Mouse (Mus musculus): ENCODE results near the gene Rnd3.

Gene Rnd3

GRCm38 (mm10) chr2:51148975-51149374 lies at the start of gene Rnd3:
Rnd3 (minus strand) TSS chr2:51149111.
- DNase-seq (ENCODE audit: low spot score), result peak; percentile 94

DNA sequence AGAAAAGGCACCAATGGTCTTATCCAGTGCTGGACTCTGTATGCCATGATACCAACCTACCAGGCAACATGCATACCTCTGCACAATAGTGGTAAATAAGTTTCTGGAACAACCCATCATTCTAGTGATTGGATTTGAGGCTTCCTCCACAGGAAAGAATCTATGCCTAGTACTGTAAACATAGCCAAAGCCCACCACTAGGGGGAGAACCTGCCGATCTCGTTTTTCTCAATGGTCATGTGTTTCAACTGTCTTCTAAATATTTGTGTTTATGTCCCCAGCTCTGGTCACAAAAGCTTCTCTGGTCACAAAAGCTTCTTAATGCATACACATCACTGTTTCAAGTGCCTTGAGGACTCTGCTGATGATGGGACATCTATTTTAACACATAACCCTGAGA lies 43.4 kb upstream of the Rnd3 start:
- DNase-seq (ENCODE audit: low spot score), result no peak

DNA sequence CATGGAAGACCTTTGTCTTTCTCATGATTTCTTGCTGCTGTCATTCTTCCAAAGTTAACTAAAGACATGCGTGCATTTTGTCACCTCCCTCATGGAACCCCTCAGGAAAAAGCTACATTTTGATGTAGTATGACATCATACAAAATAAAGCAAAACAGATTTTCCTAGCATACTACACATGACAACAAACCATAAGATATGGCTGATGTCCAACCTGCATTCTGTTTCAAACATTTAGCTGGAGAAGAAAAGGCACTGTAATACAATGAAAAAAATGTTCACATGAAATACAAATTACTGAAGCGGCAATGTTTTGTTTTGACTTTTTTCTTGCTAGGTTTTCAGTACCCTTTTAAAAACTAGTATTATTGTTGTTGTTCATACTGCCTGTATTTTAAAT lies 36.9 kb upstream of the Rnd3 start:
- DNase-seq (ENCODE audit: low spot score), result no peak

DNA sequence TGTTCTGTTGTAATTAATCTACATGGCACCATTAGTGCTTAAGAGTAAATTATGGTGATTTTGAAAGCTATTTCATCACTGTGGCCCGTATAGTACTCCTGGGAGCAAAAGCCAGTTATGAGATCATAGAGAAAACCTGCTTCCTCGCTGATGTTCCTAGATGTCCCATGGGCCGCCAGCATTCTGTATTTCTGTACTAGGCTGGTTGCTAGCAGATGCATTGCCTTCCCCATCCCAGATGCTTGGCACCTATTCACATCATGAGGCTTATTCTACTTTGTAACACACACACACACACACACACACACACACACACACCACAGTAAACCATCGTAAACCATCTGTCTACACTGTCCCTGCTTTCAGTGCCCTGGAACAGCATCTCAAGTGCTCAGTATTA lies 34.1 kb upstream of the Rnd3 start:
- no peak for DNase-seq (ENCODE audit: low spot score)

GRCm38 (mm10) chr2:51181376-51181775 lies 32.5 kb upstream of the Rnd3 start:
- no peak for DNase-seq (ENCODE audit: low spot score)

- no peak for DNase-seq (ENCODE audit: low spot score)
Observed at GRCm38 (mm10) chr2:51179096-51179495, 30.2 kb upstream of the Rnd3 start.

GRCm38 (mm10) chr2:51177615-51178014 lies 28.7 kb upstream of the Rnd3 start:
- DNase-seq (ENCODE audit: low spot score), result no peak

GRCm38 (mm10) chr2:51175276-51175675 lies 26.4 kb upstream of the Rnd3 start:
- no peak for DNase-seq (ENCODE audit: low spot score)

DNA sequence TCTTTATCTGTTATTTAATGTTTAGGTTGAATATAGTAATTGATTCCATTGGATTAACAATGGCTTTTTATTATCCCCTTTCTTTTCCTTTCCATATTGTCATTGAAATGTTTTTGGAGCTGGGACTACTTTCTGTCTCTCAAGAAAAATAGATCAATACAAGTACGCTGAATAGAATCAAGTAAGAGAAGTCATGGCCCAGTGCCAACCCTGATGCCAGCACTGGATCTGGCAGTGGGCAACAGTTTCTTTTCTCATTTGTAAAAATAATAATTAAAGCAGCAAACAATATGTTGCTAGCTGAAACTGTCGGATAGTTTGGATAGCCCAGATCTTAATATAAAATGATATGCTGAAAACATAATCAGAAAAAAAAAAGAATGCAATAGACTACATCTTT lies 12.2 kb upstream of the Rnd3 start:
- no peak for DNase-seq (ENCODE audit: low spot score)

DNA sequence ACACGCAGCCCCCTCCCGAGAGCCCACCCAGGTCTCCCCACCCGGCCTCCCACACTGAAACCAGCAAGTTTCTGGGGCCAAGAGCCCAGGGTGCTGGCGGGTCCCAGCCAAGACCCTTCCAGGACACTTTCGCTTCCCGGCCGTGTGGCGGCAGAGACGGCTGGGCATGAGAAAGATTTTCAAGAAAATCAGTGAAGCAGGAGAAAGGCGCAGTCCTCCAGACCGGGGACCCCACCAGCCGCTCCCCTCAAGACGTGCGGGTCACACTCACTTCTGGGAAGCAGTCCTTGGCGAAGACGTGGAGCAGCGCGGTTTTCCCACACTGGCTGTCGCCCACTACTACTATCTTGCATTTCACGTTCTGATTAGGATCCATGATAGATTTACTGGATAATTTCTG lies 457 bp downstream of the Rnd3 start:
- no peak for DNase-seq (ENCODE audit: low spot score)

DNA sequence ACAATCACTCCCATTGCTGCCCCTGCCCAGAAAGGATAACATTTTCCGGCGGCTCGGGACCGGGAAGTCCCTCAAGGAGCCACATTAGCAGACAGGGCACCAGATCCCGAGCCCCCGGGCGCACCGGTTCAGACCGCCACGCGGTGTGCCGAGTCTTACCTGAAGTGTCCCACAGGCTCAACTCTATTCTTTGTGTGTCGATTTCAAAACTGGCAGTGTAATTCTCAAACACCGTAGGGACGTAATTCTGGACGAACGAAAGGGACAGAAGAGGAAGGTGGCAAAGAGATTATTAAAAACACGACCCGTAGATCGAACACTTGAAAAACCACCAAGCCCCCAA lies 875 bp downstream of the Rnd3 start:
- DNase-seq (ENCODE audit: low spot score), result no peak

DNA sequence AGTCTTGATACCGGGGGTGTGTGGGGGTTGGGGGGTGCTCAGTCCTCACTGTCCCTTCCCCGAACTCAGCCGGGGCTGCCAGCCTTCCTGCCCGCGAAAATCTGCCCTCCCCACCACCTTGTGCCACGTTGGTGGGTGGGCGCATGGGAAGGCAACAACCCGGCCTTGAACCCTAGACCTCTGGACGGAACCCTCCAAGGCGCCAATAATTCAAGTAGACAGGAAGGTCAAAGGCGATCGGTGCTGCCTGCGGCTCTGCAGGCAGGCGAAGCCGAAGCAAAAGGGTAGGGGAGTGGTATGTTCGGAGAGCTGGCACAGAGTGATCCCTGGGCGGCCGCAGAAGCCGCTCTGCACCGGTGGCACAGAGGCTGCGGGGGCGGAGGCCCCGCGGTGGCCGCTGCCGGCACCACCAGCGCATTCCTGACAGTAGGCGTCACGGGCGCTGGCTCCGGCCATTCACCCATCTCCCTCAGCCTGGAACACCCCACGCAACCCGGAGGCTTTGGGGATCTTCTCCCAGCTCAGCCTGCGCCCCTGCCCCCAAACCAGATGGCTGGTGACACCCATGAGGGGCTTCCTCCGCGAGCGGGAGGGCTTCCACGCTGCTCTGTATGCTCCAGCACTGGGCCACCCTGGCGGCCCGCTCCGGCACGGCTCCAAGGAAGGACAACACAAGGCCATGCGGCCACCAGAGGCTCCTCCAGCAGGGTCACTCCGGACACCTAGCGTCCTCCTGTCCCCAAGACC lies 1.4 kb downstream of the Rnd3 start:
- peak; percentile 40 for DNase-seq (ENCODE audit: low spot score)

DNA sequence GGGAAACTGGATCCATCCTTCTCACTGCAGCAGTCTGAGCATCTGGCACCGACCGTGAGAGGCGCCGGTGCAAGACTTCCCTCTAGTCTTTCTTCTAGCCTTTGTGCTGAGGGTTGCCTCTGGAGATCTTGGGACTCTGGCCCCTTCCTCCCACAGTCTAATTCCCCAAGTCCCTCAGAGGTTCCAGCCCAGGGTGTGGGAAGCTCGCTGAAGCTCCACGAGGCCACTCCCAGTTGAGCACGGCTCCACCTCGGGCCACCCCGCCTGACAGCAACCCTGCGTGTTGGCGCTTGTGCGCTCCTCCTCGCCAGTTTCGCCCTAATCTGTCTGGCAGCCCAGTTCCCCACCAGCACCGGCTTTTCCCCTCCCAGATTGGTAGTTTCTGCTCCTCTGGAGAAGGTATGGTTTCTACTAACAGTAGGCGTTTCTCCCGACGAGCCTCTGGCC lies 2.0 kb downstream of the Rnd3 start:
- DNase-seq (ENCODE audit: low spot score), result peak; percentile 55

DNA sequence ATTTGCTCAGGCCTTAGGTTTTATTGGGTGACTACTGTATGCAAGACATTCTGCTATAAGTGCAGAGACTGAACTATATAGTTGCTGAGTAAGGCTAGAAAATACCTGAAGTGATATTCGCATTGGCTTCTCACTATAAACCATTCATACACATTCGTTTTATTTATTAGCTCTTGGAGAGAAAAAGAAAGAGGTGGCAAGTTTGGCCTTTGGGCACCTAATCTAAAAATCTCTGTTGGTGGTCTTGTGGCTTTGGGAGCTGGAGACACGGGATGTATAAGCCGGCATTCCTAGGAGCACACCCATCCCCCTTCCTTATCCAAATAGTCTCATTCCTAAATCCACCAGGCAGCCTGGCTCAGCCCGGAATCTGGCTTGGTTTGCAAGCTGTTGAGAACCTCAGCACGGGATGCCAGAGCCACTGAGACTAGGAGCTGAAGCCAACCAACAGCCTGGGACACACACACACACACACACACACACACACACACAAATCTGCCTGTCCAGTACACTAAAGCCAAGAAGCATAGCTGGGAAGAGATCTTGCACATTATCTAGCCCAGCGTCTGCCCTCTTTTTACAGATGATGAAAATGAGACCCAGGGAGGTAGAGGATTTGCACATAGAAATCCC lies 3.0 kb downstream of the Rnd3 start:
- DNase-seq (ENCODE audit: low spot score), result no peak

DNA sequence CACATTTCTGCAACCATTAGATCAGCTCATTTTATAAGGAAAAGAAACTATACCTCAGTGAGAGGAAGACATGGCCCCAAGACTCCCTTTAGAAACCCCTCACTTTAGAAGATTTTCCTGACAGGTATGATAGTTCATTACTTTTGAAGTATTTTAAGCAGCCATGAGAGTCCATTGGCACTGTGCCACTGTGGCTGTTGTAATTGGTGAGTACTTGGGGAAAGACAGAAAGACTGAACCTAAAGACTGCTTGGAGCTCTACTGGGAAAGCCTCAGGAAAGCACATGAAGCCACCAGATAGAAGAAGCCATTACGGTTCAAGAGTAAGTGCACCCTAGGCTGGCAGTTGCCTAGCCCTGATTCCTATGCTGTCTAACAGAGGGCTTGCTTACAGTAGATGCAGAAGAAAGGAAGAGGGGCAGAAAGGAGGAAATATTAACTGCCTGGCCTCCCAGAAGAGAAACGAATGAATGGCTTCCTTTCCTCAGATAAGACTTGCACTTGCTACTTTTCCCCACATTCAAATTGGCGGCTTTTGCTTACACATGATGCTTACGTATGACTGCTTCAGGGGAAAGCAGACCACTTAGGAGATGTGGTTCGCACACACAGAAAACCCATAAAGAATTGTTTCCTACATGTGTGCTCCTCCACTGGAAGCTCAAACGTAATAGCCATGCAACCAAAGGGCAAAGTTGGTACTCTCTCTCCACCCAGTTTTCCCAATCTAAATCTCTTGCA lies 4.4 kb downstream of the Rnd3 start:
- no peak for DNase-seq (ENCODE audit: low spot score)

DNA sequence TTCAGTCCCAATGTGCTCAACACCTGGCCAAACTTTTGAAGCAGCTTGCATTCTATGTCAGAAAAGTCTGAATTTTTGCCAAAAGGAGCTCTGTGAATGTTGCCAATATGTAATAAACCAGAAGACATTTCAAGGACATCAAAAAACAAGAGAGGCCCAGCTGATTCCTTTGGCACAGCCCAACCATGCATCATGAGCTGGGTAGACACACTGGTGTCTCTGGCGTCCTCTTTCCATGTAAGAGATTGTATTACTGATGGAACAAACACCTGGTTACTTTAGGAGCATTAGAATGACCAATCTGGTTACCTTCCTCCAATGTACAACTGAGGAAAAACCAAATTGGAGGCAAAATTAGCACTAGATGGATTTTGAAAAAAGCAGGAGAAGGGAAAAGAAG lies 6.5 kb downstream of the Rnd3 start:
- DNase-seq (ENCODE audit: low spot score), result no peak

DNA sequence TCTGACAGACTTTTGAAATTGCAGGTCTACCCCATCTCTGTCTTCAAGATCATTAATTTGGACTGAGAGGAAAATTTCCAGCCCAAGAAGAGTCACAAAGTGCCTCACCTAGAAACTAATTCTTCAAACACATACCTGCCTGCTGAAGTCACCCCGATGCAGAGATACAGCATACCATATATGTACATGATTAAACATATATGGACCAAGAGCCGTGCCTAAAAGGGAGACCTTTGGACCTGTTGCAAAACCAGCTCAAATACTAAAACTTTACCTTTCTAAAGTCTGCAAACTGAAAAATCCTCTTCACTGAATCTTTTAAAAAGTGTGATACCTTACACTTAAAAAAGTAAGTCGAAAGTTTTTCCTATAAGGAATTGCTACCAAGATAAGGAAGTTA lies 7.6 kb downstream of the Rnd3 start:
- DNase-seq (ENCODE audit: low spot score), result no peak

GRCm38 (mm10) chr2:51140486-51140885 lies 8.4 kb downstream of the Rnd3 start:
- DNase-seq (ENCODE audit: low spot score), result no peak

DNA sequence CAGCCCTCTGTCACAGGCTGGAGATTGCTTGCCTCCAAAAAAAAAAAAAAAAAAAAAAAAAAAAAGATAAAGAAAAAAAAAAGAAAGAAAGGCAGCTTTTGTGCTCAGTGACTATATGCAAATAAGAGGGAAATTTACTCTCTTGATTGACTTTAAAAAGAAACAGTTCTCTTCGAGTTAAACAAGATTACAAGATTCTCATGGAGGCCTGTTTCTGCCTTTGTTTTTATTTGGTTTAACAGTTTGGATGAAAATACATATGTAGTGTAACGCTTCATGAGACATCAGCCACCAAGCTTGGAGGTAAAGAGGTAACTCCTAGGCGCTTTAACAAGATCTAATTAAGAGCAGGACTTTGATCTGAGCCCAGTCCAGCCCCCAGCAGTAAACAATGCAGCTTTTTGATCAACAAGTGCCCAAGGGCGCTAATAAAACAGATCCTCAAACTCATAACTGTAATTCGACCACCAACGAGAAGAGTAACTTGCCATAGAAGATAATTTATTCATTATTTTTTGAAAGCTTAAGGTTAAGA lies 8.9 kb downstream of the Rnd3 start:
- DNase-seq (ENCODE audit: low spot score), result no peak

- DNase-seq (ENCODE audit: low spot score), result no peak
Observed at GRCm38 (mm10) chr2:51139218-51139911, 9.5 kb downstream of the Rnd3 start.

DNA sequence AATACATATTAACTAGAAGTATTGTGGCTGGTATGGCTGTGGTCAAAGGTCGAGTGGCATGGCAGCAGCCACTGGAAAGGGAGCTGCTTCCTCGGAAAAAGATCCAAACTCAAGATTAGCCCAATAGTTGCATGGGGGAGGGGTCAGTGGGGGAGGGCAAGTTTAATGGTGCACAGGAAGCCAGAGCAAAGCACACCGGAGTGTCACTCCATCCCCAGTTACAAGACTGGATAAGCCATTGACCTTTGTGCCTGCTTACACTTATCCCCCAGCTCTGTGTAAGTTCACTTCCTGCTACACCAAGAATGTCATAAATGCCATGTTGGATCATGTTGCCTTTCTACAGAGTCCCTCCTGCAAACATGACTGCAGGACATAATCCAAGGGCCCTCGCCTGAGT lies 11.2 kb downstream of the Rnd3 start:
- DNase-seq (ENCODE audit: low spot score), result no peak

DNA sequence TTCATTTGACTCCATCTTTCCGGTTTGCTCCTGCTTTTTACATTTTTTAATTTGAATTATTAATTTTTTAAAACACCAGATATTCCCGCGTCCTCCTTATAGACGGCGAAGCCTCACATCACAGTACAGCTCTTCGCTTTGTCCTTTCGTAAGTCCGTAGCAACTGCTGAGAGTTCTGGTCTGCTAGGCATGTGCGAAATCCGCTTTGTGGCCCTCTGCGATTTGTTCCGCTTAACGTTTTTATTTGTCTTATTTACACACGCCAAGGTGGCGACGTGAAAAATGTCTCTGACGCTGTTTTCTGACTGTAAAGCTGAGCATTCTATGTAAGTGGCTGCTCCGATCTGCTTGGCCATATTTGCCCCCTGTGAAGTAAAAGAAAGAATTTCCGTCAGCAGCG lies 16.7 kb downstream of the Rnd3 start:
- DNase-seq (ENCODE audit: low spot score), result no peak
